Mouse (Mus musculus) small intestine, adult 2 months (tissue): ENCODE measurements around the gene Lrrc28. TPM values are rescaled to one million over a fixed set of nuclear protein-coding genes. Genes with fewer than 3 reads are reported as not detected.

ENCODE experiments used
- H3K27ac ChIP-seq: fragments of 200-500 bp; 2 replicates; pipeline ENCODE4 v1.5.1; 2012; ENCODE audit warnings: low read depth, low read length, control low read depth, inconsistent platforms; ENCODE audit not compliant: insufficient read depth
- H3K27me3 ChIP-seq: fragments of 200-500 bp; 2 replicates; pipeline ENCODE4 v1.6.1; 2012; ENCODE audit warnings: mild to moderate bottlenecking, moderate library complexity, low read length, inconsistent platforms; ENCODE audit not compliant: control insufficient read depth, insufficient read depth
- H3K36me3 ChIP-seq: fragments of 200-500 bp; 2 replicates; pipeline ENCODE4 v1.6.1; 2012; ENCODE audit warnings: mild to moderate bottlenecking, low read length, control low read depth, inconsistent platforms; ENCODE audit not compliant: control insufficient read depth, insufficient read depth
- H3K4me1 ChIP-seq: fragments of 200-500 bp; 2 replicates; pipeline ENCODE4 v1.6.1; 2012; ENCODE audit warnings: low read length, inconsistent platforms, mixed read lengths; ENCODE audit not compliant: control insufficient read depth, insufficient read depth, insufficient read length
- H3K4me3 ChIP-seq: fragments of 200-500 bp; 2 replicates; pipeline ENCODE4 v1.5.1; 2012; ENCODE audit warnings: low read depth, mild to moderate bottlenecking, control low read depth, inconsistent platforms, low read length, moderate library complexity
- CTCF ChIP-seq: fragments of 200-500 bp; IDR thresholded peaks from 2 replicates; pipeline ENCODE4 v1.5.1; 2012; ENCODE audit warnings: low read depth, mild to moderate bottlenecking, control low read depth, inconsistent platforms, low read length, moderate library complexity, mixed read lengths; ENCODE audit not compliant: insufficient replicate concordance, insufficient read length; ENCODE audit errors: extremely low read depth
- POLR2A ChIP-seq: fragments of 200-500 bp; IDR thresholded peaks from 2 replicates; pipeline ENCODE4 v1.6.1; 2012; ENCODE audit warnings: low read depth, mild to moderate bottlenecking, control low read depth, inconsistent platforms, low read length, moderate library complexity
- WGBS: fragments of 180-500 bp; shearing (Covaris S2); methylation state at CpG from one replicate; pipeline ENCODE4 v1.1.7; 2018; 5-methylcytosine and 5-hydroxymethylcytosine counted together
- polyA plus RNA-seq: library from polyadenylated mRNA; depleted of rRNA; stranded (reverse); fragments of >200 nt; gene quantifications from 2 replicates; pipeline ENCODE4 v1.2.3, GENCODE M21; 2012; rRNA removed

Lrrc28 gene
- polyA plus RNA-seq, 1 experiment = 16.6 TPM

DNA sequence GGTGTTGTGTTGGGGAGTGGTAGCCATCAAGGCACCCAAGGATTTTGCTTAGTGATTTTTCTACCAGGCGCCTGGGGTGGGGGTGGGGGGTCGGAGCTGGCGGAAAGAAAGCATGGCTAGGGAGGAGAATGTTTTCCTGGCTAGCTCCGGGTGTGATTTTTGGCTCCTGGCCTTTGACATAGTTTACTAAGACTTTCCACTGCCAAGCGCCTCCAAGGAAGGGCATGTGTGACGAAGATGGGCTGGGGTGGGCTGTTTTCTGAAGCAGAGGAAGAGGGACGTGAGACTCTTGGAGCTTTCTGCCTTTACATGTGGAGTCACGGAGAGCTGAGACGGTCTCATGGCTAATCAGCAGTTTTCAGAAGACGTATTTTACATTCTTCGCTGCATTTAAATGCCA, 173.8 kb downstream of the Lrrc28 start:
- no peak overlapping the region for H3K27ac ChIP-seq
- TF ChIP-seq POLR2A = no peak
- no peak for TF ChIP-seq CTCF
- H3K27me3 ChIP-seq = no peaks in the 10 kb centered on the region
- WGBS = 68% methylated on average over 11 of the region's 11 CpGs
- no peaks in the 10 kb centered on the region for H3K36me3 ChIP-seq
- H3K4me3 ChIP-seq = no peak overlapping the region
- H3K4me1 ChIP-seq = no peaks in the 10 kb centered on the region

DNA sequence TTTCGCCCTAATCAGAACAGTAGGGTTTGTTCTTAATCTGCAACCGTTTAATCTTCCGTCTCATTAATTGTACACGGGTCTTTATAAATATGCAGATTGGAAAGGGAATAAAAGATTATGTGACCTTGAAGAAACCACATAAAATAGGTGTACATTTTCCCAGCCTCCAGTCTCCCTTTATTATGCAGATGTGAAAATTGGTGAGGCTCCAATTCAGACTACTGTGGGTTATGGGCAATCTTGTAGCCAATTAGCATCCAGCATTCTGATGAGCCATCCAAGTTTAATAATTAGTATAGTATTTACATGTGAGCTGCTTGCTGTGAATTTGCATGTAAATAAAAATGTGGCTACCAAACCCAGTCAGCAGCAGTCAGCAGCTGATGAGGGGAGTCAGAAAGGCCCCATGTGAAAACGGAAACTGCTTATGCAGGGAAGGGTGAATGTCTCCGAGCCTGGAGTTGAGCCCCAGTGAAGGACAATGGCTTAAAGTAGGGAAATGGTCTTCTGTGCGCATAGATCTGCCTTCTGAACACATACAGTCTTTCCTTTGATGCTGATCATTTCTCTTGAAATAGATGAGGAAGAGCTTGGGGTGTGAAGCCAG, 176.2 kb downstream of the Lrrc28 start:
- no peaks in the 10 kb centered on the region for H3K36me3 ChIP-seq
- no peaks in the 10 kb centered on the region for H3K4me1 ChIP-seq
- no peaks in the 10 kb centered on the region for H3K27me3 ChIP-seq
- no peak for TF ChIP-seq POLR2A
- no peak for TF ChIP-seq CTCF
- no peak overlapping the region for H3K4me3 ChIP-seq
- H3K27ac ChIP-seq = no peak overlapping the region
- 87% methylated on average over 7 of the region's 7 CpGs for WGBS

GRCm38 (mm10) chr7:67468180-67468579, 176.9 kb downstream of the Lrrc28 start:
- Histone ChIP-seq H3K36me3 (no peaks in the 10 kb centered on the region), H3K4me3 (no peak overlapping the region), H3K27ac (no peak overlapping the region), H3K4me1 (no peaks in the 10 kb centered on the region), H3K27me3 (no peaks in the 10 kb centered on the region)
- TF ChIP-seq CTCF (no peak), POLR2A (no peak)
- WGBS = 89% methylated on average over 3 of the region's 3 CpGs

GRCm38 (mm10) chr7:67466322-67466721, 178.7 kb downstream of the Lrrc28 start:
- no peak for TF ChIP-seq CTCF
- no peak for TF ChIP-seq POLR2A
- Histone ChIP-seq H3K4me1 (peaks cover 6% of the 10 kb centered on the region; the same call in 1 of the 2 replicates), H3K36me3 (no peaks in the 10 kb centered on the region), H3K27ac (no peak overlapping the region), H3K4me3 (no peak overlapping the region), H3K27me3 (no peaks in the 10 kb centered on the region)
- WGBS = 89% methylated on average over 2 of the region's 2 CpGs

- H3K36me3 ChIP-seq = no peaks in the 10 kb centered on the region
- no peak overlapping the region for H3K27ac ChIP-seq
- TF ChIP-seq CTCF (no peak), POLR2A (no peak)
- peaks cover 8% of the 10 kb centered on the region; the same call in 1 of the 2 replicates for H3K4me1 ChIP-seq
- H3K4me3 ChIP-seq = no peak overlapping the region
- H3K27me3 ChIP-seq = no peaks in the 10 kb centered on the region
- WGBS = 85% methylated on average over 8 of the region's 8 CpGs
Observed at GRCm38 (mm10) chr7:67464633-67465032, 180.4 kb downstream of the Lrrc28 start.

DNA sequence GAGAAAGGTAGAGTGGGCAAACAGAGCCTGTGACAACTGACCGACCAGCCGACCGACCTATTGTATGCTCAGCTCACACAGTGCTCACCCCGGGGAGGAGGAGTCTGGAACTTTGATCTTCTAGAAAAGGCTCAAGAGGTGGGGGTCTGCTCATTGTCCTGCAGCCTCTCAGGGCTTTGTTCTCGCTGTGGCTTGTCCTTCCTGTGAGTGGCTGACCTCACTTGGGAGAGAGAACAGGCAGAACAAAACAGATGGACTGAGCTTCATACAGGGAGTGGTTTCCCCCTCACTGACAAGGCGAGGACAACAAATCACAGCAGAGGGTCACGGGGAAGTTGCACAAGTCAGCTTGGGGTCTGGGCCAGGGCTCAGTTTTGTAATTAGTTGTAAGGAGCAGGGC, 181.5 kb downstream of the Lrrc28 start:
- TF ChIP-seq CTCF (no peak), POLR2A (no peak)
- H3K4me1 ChIP-seq = peaks cover 9% of the 10 kb centered on the region; the same call in 1 of the 2 replicates
- H3K27ac ChIP-seq = no peak overlapping the region
- 50% methylated on average over 7 of the region's 7 CpGs for WGBS
- H3K36me3 ChIP-seq = no peaks in the 10 kb centered on the region
- H3K4me3 ChIP-seq = no peak overlapping the region
- no peaks in the 10 kb centered on the region for H3K27me3 ChIP-seq

Other genes starting within 250 kb of the Lrrc28 start
- 2.2 and 2.8 TPM in 2 replicates for gene Ttc23, start 2.1 kb upstream of the Lrrc28 start, polyA plus RNA-seq
- gene Synm, start 114.5 kb upstream of the Lrrc28 start, polyA plus RNA-seq = 15.2 and 24.8 TPM in 2 replicates